Mouse (Mus musculus) limb, embryonic 12.5 days (tissue): ENCODE data around the gene Prrc2a. TPM values are rescaled to one million over a fixed set of nuclear protein-coding genes. Genes with fewer than 3 reads are reported as not detected.

ENCODE experiments used
- ATAC-seq: fragments of 200-750 bp; cut with Nextera tagmentation; 2 replicates; pipeline ENCODE4 v1.8.0; 2017; ENCODE audit warnings: low read depth, moderate TSS enrichment; ENCODE audit not compliant: insufficient number of reproducible peaks, insufficient read depth, low FRiP score, low TSS enrichment
- H3K27ac ChIP-seq: fragments of 300-500 bp; sonication (generic); 2 replicates; pipeline ENCODE4 v1.5.1; 2016; ENCODE audit warnings: mild to moderate bottlenecking, moderate library complexity
- H3K27me3 ChIP-seq: fragments of 300-500 bp; sonication (generic); 2 replicates; pipeline ENCODE4 v1.6.1; 2016; ENCODE audit warnings: mild to moderate bottlenecking, moderate library complexity
- H3K36me3 ChIP-seq: fragments of 300-500 bp; sonication (generic); 2 replicates; pipeline ENCODE4 v1.6.1; 2016; ENCODE audit warnings: mild to moderate bottlenecking, moderate library complexity
- H3K4me1 ChIP-seq: fragments of 300-500 bp; sonication (generic); replicated peaks from 2 replicates; pipeline ENCODE4 v1.6.1; 2016
- H3K4me2 ChIP-seq: fragments of 300-500 bp; sonication (generic); 2 replicates; pipeline ENCODE4 v1.6.1; 2016; ENCODE audit warnings: mild to moderate bottlenecking, moderate library complexity
- H3K4me3 ChIP-seq: fragments of 300-500 bp; sonication (generic); replicated peaks from 2 replicates; pipeline ENCODE4 v1.5.1; 2016; ENCODE audit warnings: mild to moderate bottlenecking
- H3K9ac ChIP-seq: fragments of 300-500 bp; sonication (generic); replicated peaks from 2 replicates; pipeline ENCODE4 v1.6.1; 2016; ENCODE audit warnings: mild to moderate bottlenecking, moderate library complexity
- H3K9me3 ChIP-seq: fragments of 300-500 bp; sonication (generic); 2 replicates; pipeline ENCODE4 v1.6.1; 2016; ENCODE audit warnings: mild to moderate bottlenecking, moderate library complexity
- WGBS: fragments of 180-500 bp; shearing (Covaris S2); methylation state at CpG from one replicate; pipeline ENCODE4 v1.1.7; 2016; 5-methylcytosine and 5-hydroxymethylcytosine counted together
- microRNA-seq: library from miRNA; unstranded; fragments of <30 nt; microRNA quantifications from one replicate; pipeline ENCODE4, GENCODE M21; 2017
- polyA plus RNA-seq: library from polyadenylated mRNA; unstranded; fragments of >200 nt; fragmentation: Nextera tagmentation; extraction: Ambion mirVana; gene quantifications from 2 replicates; pipeline ENCODE4 v1.2.1, GENCODE M21; 2016

Gene Prrc2a
- polyA plus RNA-seq, 1 experiment from 2014 or later: 231 TPM

GRCm38 (mm10) chr17:35100196-35100765, 64.4 kb downstream of the Prrc2a start:
- peaks cover 89% of the 10 kb centered on the region for H3K36me3 ChIP-seq
- H3K9me3 ChIP-seq: no peaks in the 10 kb centered on the region
- no peak overlapping the region for H3K4me3 ChIP-seq
- no peaks in the 10 kb centered on the region for H3K27me3 ChIP-seq
- no peaks in the 10 kb centered on the region for H3K4me1 ChIP-seq
- no peak overlapping the region for H3K4me2 ChIP-seq
- WGBS: 74% methylated on average over 10 of the region's 10 CpGs
- H3K27ac ChIP-seq: no peak overlapping the region
- ATAC-seq: no peak
- no peak overlapping the region for H3K9ac ChIP-seq

Small RNA genes lying within 50 kb of the gene (microRNA-seq; reads per million reads assigned to microRNA genes)
- gene Mir6973a: not detected
- not detected for gene Mir6974

Other genes starting within 250 kb of the Prrc2a start
- 16.2 and 18.9 TPM in 2 replicates for gene Neu1, start 233.6 kb downstream of the Prrc2a start, polyA plus RNA-seq
- 0.19 TPM in 1 of 2 replicates, not detected in the other for gene Hspa1b, start 205.7 kb downstream of the Prrc2a start, polyA plus RNA-seq
- not detected in 2 replicates for gene Gm20481, start 195.0 kb downstream of the Prrc2a start, polyA plus RNA-seq
- 1.9 and 2.0 TPM in 2 replicates for gene Hspa1a, start 192.7 kb downstream of the Prrc2a start, polyA plus RNA-seq
- gene Hspa1l, start 192.2 kb downstream of the Prrc2a start, polyA plus RNA-seq: 1.0 and 1.1 TPM in 2 replicates
- 222 and 234 TPM in 2 replicates for gene Lsm2, start 183.0 kb downstream of the Prrc2a start, polyA plus RNA-seq
- 169 and 171 TPM in 2 replicates for gene Vars, start 163.9 kb downstream of the Prrc2a start, polyA plus RNA-seq
- gene Vwa7, start 148.3 kb downstream of the Prrc2a start, polyA plus RNA-seq: 0.10 and 0.13 TPM in 2 replicates
- 3.2 and 3.3 TPM in 2 replicates for gene Sapcd1, start 136.9 kb downstream of the Prrc2a start, polyA plus RNA-seq
- 2.9 and 3.4 TPM in 2 replicates for gene Msh5, start 118.2 kb downstream of the Prrc2a start, polyA plus RNA-seq
- 194 and 195 TPM in 2 replicates for gene Clic1, start 114.9 kb downstream of the Prrc2a start, polyA plus RNA-seq
- gene Ddah2, start 105.9 kb downstream of the Prrc2a start, polyA plus RNA-seq: 489 and 492 TPM in 2 replicates
- gene Ly6g6c, start 99.5 kb downstream of the Prrc2a start, polyA plus RNA-seq: not detected in 2 replicates
- 0.68 and 0.76 TPM in 2 replicates for gene Mpig6b, start 98.7 kb downstream of the Prrc2a start, polyA plus RNA-seq
- gene Ly6g6e, start 88.0 kb downstream of the Prrc2a start, polyA plus RNA-seq: 1.3 and 2.5 TPM in 2 replicates
- 0.68 and 1.0 TPM in 2 replicates for gene Ly6g6d, start 86.8 kb downstream of the Prrc2a start, polyA plus RNA-seq
- gene Ly6g6f, start 79.3 kb downstream of the Prrc2a start, polyA plus RNA-seq: 0.44 and 0.66 TPM in 2 replicates
- 74.5 and 75.3 TPM in 2 replicates for gene Abhd16a, start 75.6 kb downstream of the Prrc2a start, polyA plus RNA-seq
- gene Ly6g5c, start 56.6 kb downstream of the Prrc2a start, polyA plus RNA-seq: not detected in 2 replicates
- gene Ly6g5b, start 49.5 kb downstream of the Prrc2a start, polyA plus RNA-seq: 1.1 and 1.3 TPM in 2 replicates
- gene Gpank1, start 43.4 kb downstream of the Prrc2a start, polyA plus RNA-seq: 22.4 and 23.7 TPM in 2 replicates
- 266 and 270 TPM in 2 replicates for gene Csnk2b, start 42.8 kb downstream of the Prrc2a start, polyA plus RNA-seq
- 7.1 and 10.1 TPM in 2 replicates for gene D17H6S53E, start 38.5 kb downstream of the Prrc2a start, polyA plus RNA-seq
- 0.61 and 0.70 TPM in 2 replicates for gene Apom, start 32.8 kb downstream of the Prrc2a start, polyA plus RNA-seq
- gene Bag6, start 29.7 kb downstream of the Prrc2a start, polyA plus RNA-seq: 70.4 TPM in 2 replicates
- 4.7 and 4.9 TPM in 2 replicates for gene Aif1, start 11.2 kb upstream of the Prrc2a start, polyA plus RNA-seq
- gene Lst1, start 23.5 kb upstream of the Prrc2a start, polyA plus RNA-seq: 5.6 and 6.0 TPM in 2 replicates
- 0.49 and 0.64 TPM in 2 replicates for gene Ltb, start 29.5 kb upstream of the Prrc2a start, polyA plus RNA-seq
- gene Tnf, start 37.1 kb upstream of the Prrc2a start, polyA plus RNA-seq: not detected in 2 replicates
- not detected in 2 replicates for gene Lta, start 40.5 kb upstream of the Prrc2a start, polyA plus RNA-seq
- 0.45 and 1.1 TPM in 2 replicates for gene Gm16181, start 55.9 kb upstream of the Prrc2a start, polyA plus RNA-seq
- gene Atp6v1g2, start 68.8 kb upstream of the Prrc2a start, polyA plus RNA-seq: 4.3 and 4.8 TPM in 2 replicates
- 13.3 and 15.5 TPM in 2 replicates for gene Nfkbil1, start 70.9 kb upstream of the Prrc2a start, polyA plus RNA-seq
- gene Ddx39b, start 76.8 kb upstream of the Prrc2a start, polyA plus RNA-seq: 620 and 638 TPM in 2 replicates
- 17.8 and 18.8 TPM in 2 replicates for gene H2-D1, start 97.8 kb upstream of the Prrc2a start, polyA plus RNA-seq
- 0.13 TPM in 1 of 2 replicates, not detected in the other for gene H2-Q1, start 155.5 kb upstream of the Prrc2a start, polyA plus RNA-seq
- gene H2-Q2, start 177.3 kb upstream of the Prrc2a start, polyA plus RNA-seq: 0.45 and 0.88 TPM in 2 replicates
- 5.0 and 6.0 TPM in 2 replicates for gene H2-Q4, start 214.7 kb upstream of the Prrc2a start, polyA plus RNA-seq